Mouse (Mus musculus): ENCODE data around the gene Bbs2.

DNA sequence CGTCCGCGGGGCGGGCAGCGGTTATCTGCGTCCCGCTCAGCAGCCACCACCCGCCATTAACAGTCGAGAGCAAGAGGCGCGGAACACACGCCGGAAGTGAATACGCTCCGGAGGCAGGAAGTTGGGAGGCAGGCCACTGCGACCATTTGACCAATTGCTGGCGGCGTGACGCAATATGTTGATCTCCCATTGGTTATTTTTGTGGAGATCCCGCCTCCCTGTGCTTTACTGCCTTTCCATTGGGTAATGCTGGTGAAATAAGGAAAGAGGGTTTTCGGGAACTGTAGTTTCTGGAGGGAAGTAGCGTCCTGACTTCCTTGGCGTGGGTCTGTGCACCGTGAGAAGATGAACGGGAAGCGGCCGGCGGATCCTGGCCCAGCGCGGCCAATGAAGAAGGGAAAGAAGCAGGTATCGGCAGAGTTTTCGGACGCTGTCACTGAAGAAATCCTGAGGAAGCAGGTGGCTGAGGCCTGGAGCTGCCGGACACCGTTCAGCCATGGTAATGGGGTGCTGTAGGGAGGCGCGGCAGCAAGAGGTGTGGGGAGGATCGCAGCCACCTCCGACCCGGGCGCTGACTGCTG lies 61.7 kb downstream of the Bbs2 start, which contains the start of the genes Nudt21 and Ogfod1:
- no peak for TF ChIP-seq CTCF (IDR thresholded peaks at IDR 0.05; ENCODE audit: insufficient read depth, low read depth, low read length)
- peak; percentile 37; the same call in 1 of the 2 replicates for TF ChIP-seq POLR2A (IDR thresholded peaks at IDR 0.05; ENCODE audit: insufficient read depth, low read depth, low read length)

Data from olfactory bulb, adult 2 months (tissue).